Mouse (Mus musculus): ENCODE data around the gene Ccdc124. TPM values are rescaled to one million over a fixed set of nuclear protein-coding genes. Genes with fewer than 3 reads are reported as not detected.

The Ccdc124 gene
- 44.1 TPM for total RNA-seq (2023)

DNA sequence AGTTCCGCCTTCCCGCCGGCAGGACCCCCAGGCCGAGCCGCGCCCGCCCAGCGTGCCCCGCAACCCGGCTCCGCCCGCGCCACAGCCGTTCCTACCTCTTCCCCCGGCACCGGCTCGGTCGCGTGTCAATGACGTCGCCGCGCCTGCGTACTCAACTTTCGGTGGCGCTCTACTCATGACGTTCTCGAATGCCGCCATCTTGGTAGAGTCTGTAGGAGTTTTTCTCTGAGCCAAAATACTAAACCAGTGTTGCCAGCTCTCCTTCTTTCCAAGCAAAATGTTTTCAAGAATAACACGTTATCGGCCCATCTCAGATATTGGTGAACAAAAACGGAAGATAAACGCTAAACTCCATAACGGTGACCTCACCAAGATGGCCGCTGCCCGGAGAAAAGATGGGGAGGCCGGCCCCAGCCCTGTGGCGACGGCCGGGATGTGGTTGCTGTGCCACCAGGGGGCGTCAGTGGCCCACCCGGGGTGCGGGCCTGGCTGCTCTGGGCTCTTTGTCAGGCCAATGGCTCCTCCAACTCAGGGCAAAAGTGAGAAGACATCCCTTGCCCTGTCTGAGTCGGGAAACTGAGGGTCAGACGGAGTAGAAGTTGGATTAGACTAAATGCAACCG, at the start of gene Ccdc124:
Ccdc124 (minus strand) TSS at position 572 of the 622 bp plus-strand sequence.

GRCm38 (mm10) chr8:70905831-70906736, 32.3 kb upstream of the Ccdc124 start, which contains the start of gene Map1s:
Map1s (plus strand) TSS chr8:70905932.

DNA sequence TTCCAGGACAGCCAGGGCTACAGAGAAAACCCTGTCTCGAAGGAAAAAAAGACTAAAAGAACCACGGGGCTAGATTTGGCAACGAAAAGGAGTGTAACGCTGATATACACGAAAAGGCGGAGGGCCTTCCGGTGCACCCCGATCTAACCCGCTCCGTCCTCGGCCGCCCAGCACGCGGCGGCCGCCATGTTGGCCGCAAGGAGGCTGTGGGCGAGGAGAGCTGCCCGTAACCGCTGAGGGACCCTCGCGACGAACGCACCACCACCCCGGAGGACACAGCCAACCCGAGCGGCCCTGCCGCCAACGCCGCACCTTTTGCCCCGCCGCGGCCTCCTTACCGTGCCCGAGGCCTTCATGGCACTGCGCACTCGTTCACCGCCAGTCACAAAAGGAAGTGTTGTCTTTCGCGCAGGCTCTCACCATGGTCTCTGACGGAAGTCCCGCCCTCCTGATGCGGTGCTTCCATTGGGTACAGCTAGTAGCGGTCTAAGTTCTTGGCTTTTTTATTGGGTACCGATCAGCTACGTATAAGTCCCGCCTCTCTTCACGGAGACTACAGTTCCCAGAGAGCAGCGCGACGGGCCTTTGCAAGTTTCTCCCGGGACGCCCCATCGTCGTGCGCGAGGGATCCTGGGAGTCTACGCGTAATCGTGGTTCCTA, 23.4 kb upstream of the Ccdc124 start, which contains the start of gene Rpl18a:
Rpl18a (minus strand) TSS at position 392 of the 660 bp plus-strand sequence.

GRCm38 (mm10) chr8:70892022-70892895, 18.5 kb upstream of the Ccdc124 start, which contains the start of gene Slc5a5:
Slc5a5 (minus strand) TSS chr8:70892757.

GRCm38 (mm10) chr8:70862824-70863641, 10.7 kb downstream of the Ccdc124 start, which contains the start of gene Kcnn1:
Kcnn1 (minus strand) TSS chr8:70863258.

GRCm38 (mm10) chr8:70839408-70840351, 34.1 kb downstream of the Ccdc124 start, which contains the start of gene Arrdc2:
Arrdc2 (minus strand) TSS chr8:70839720.

Other genes starting within 250 kb of the Ccdc124 start
- not detected for gene Gdf15, start 241.5 kb downstream of the Ccdc124 start, total RNA-seq (2023)
- 2.0 TPM for gene Pgpep1, start 213.5 kb downstream of the Ccdc124 start, total RNA-seq (2023)
- gene Lsm4, start 200.7 kb downstream of the Ccdc124 start, total RNA-seq (2023): 109 TPM
- 1,593 TPM for gene Jund, start 175.0 kb downstream of the Ccdc124 start, total RNA-seq (2023)
- gene Iqcn, start 170.5 kb downstream of the Ccdc124 start, total RNA-seq (2023): 9.8 TPM
- not detected for gene Gm3336, start 155.4 kb downstream of the Ccdc124 start, total RNA-seq (2023)
- gene Pde4c, start 150.2 kb downstream of the Ccdc124 start, total RNA-seq (2023): 0.30 TPM
- 7.0 TPM for gene Rab3a, start 119.3 kb downstream of the Ccdc124 start, total RNA-seq (2023)
- gene Mpv17l2, start 113.0 kb downstream of the Ccdc124 start, total RNA-seq (2023): 19.3 TPM
- gene Pik3r2, start 97.2 kb downstream of the Ccdc124 start, total RNA-seq (2023): 18.3 TPM
- gene Mast3, start 68.9 kb downstream of the Ccdc124 start, total RNA-seq (2023): 171 TPM
- gene Il12rb1, start 65.5 kb downstream of the Ccdc124 start, total RNA-seq (2023): 2.2 TPM
- gene Arrdc2, start 34.2 kb downstream of the Ccdc124 start, total RNA-seq (2023): 38.4 TPM
- not detected for gene Kcnn1, start 10.7 kb downstream of the Ccdc124 start, total RNA-seq (2023)
- 0.18 TPM for gene Slc5a5, start 18.8 kb upstream of the Ccdc124 start, total RNA-seq (2023)
- 4,793 TPM for gene Rpl18a, start 23.5 kb upstream of the Ccdc124 start, total RNA-seq (2023)
- gene Map1s, start 32.0 kb upstream of the Ccdc124 start, total RNA-seq (2023): 53.1 TPM